Mouse (Mus musculus) frontal cortex, adult 2 months (tissue): Measurements from ENCODE around the gene Arfrp1. TPM values are rescaled to one million over a fixed set of nuclear protein-coding genes. Genes with fewer than 3 reads are reported as not detected.

ENCODE experiments used
- polyA plus RNA-seq: library from polyadenylated mRNA; depleted of rRNA; stranded (reverse); fragments of >200 nt; gene quantifications from 2 replicates; pipeline ENCODE4 v1.2.3, GENCODE M21; 2012; rRNA removed

The Arfrp1 gene
- polyA plus RNA-seq, 1 experiment = 75.8 TPM

Other genes starting within 250 kb of the Arfrp1 start
- 167 and 170 TPM in 2 replicates for gene Kcnq2, start 230.1 kb downstream of the Arfrp1 start, polyA plus RNA-seq
- 939 and 990 TPM in 2 replicates for gene Eef1a2, start 208.4 kb downstream of the Arfrp1 start, polyA plus RNA-seq
- gene Ppdpf, start 178.2 kb downstream of the Arfrp1 start, polyA plus RNA-seq = 117 and 142 TPM in 2 replicates
- gene Ptk6, start 162.6 kb downstream of the Arfrp1 start, polyA plus RNA-seq = 0.04 and 0.08 TPM in 2 replicates
- 0.44 and 0.50 TPM in 2 replicates for gene Srms, start 152.2 kb downstream of the Arfrp1 start, polyA plus RNA-seq
- 0.13 and 0.14 TPM in 2 replicates for gene Fndc11, start 145.4 kb downstream of the Arfrp1 start, polyA plus RNA-seq
- gene Helz2, start 123.4 kb downstream of the Arfrp1 start, polyA plus RNA-seq = 3.0 TPM in 2 replicates
- gene Gmeb2, start 77.4 kb downstream of the Arfrp1 start, polyA plus RNA-seq = 20.8 and 21.7 TPM in 2 replicates
- 725 and 731 TPM in 2 replicates for gene Stmn3, start 50.9 kb downstream of the Arfrp1 start, polyA plus RNA-seq
- gene Rtel1, start 45.7 kb downstream of the Arfrp1 start, polyA plus RNA-seq = 71.9 and 77.1 TPM in 2 replicates
- 87.9 and 93.7 TPM in 2 replicates for gene Zgpat, start 476 bp downstream of the Arfrp1 start, polyA plus RNA-seq
- 71.8 and 72.7 TPM in 2 replicates for gene Lime1, start 14.7 kb upstream of the Arfrp1 start, polyA plus RNA-seq
- gene Zbtb46, start 94.0 kb upstream of the Arfrp1 start, polyA plus RNA-seq = 6.6 and 6.9 TPM in 2 replicates
- gene Abhd16b, start 127.8 kb upstream of the Arfrp1 start, polyA plus RNA-seq = not detected in 2 replicates
- 115 and 118 TPM in 2 replicates for gene Tpd52l2, start 131.7 kb upstream of the Arfrp1 start, polyA plus RNA-seq
- 139 and 171 TPM in 2 replicates for gene Dnajc5, start 155.1 kb upstream of the Arfrp1 start, polyA plus RNA-seq
- 125 and 149 TPM in 2 replicates for gene Uckl1, start 219.5 kb upstream of the Arfrp1 start, polyA plus RNA-seq
- gene Prpf6, start 226.5 kb upstream of the Arfrp1 start, polyA plus RNA-seq = 35.7 and 38.0 TPM in 2 replicates
- gene Zfp512b, start 227.4 kb upstream of the Arfrp1 start, polyA plus RNA-seq = 76.7 and 101 TPM in 2 replicates
- 30.1 and 30.6 TPM in 2 replicates for gene Samd10, start 233.8 kb upstream of the Arfrp1 start, polyA plus RNA-seq